Mouse (Mus musculus) neural tube, embryonic 13.5 days (tissue): ENCODE results near the gene Kifc1. TPM values are rescaled to one million over a fixed set of nuclear protein-coding genes. Genes with fewer than 3 reads are reported as not detected.

Experiments
- ATAC-seq: fragments of 200-750 bp; cut with Nextera tagmentation; 2 replicates; pipeline ENCODE4 v1.8.0; 2017; ENCODE audit warnings: low read depth, mild to moderate bottlenecking, moderate TSS enrichment, moderate library complexity
- H3K27ac ChIP-seq: fragments of 300-500 bp; sonication (generic); replicated peaks from 2 replicates; pipeline ENCODE4 v1.5.1; 2015; ENCODE audit warnings: moderate library complexity, mild to moderate bottlenecking, inconsistent platforms
- H3K27me3 ChIP-seq: fragments of 300-500 bp; sonication (generic); 2 replicates; pipeline ENCODE4 v1.6.1; 2015; ENCODE audit warnings: mild to moderate bottlenecking, inconsistent platforms
- H3K36me3 ChIP-seq: fragments of 300-500 bp; sonication (generic); 2 replicates; pipeline ENCODE4 v1.6.1; 2015; ENCODE audit warnings: mild to moderate bottlenecking, inconsistent platforms
- H3K4me1 ChIP-seq: fragments of 300-500 bp; sonication (generic); replicated peaks from 2 replicates; pipeline ENCODE4 v1.6.1; 2015; ENCODE audit warnings: inconsistent platforms
- H3K4me2 ChIP-seq: fragments of 300-500 bp; sonication (generic); 2 replicates; pipeline ENCODE4 v1.6.1; 2015; ENCODE audit warnings: inconsistent platforms, mild to moderate bottlenecking, moderate library complexity
- H3K4me3 ChIP-seq: fragments of 300-500 bp; sonication (generic); 2 replicates; pipeline ENCODE4 v1.5.1; 2015; ENCODE audit warnings: mild to moderate bottlenecking, inconsistent platforms
- H3K9ac ChIP-seq: fragments of 300-500 bp; sonication (generic); 2 replicates; pipeline ENCODE4 v1.6.1; 2015; ENCODE audit warnings: moderate library complexity, mild to moderate bottlenecking, inconsistent platforms
- H3K9me3 ChIP-seq: fragments of 300-500 bp; sonication (generic); 2 replicates; pipeline ENCODE4 v1.6.1; 2016; ENCODE audit warnings: inconsistent platforms
- WGBS: fragments of 180-500 bp; shearing (Covaris S2); methylation state at CpG from one replicate; pipeline ENCODE4 v1.1.7; 2015; 5-methylcytosine and 5-hydroxymethylcytosine counted together
- microRNA-seq: library from miRNA; unstranded; fragments of <30 nt; microRNA quantifications from one replicate; pipeline ENCODE4, GENCODE M21; 2016
- polyA plus RNA-seq: library from polyadenylated mRNA; unstranded; fragments of >200 nt; fragmentation: Nextera tagmentation; extraction: Ambion mirVana; gene quantifications from 2 replicates; pipeline ENCODE4 v1.2.1, GENCODE M21; 2015

Kifc1 gene
- polyA plus RNA-seq, 1 experiment from 2014 or later = 1.2 TPM

DNA sequence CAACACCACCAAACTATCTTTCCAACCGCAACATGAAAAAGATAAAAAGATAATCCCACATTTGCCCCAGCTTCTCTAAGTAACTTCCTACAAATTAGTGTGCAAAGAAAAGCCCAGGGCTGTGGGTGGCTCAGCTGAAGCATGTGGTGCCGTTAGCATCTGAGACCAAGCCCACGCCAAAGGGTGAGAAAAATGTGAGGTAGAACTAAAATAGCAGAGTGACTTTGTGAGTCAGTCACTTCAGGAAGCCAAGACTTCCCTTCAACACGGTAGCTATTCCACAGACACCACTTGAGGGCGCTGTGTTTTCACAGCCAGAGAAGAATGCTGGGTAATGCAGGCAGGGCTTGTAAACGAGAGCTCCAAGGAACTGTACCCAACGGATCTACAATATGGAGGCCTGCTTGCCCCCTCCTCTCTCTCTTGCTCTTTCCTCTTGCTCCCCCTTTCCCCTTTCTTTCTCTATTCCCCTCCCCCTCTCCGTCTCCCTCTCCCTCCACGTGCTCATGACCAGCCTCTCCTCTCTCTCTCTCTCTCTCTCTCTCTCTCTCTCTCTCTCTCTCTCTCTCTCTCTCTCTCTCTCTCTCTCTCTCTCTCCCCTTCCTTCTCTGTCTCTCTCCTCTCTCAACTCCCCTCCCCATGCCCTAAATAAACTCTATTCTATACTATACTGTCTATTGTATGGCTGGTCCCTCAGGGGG lies 25.0 kb downstream of the Kifc1 start:
- H3K4me2 ChIP-seq = no peak overlapping the region
- no peaks in the 10 kb centered on the region for H3K4me1 ChIP-seq
- no peaks in the 10 kb centered on the region for H3K36me3 ChIP-seq
- WGBS = 38% methylated on average over 9 of the region's 9 CpGs
- no peak overlapping the region for H3K9ac ChIP-seq
- H3K9me3 ChIP-seq = no peaks in the 10 kb centered on the region
- H3K27ac ChIP-seq = no peak overlapping the region
- H3K4me3 ChIP-seq = no peak overlapping the region
- no peaks in the 10 kb centered on the region for H3K27me3 ChIP-seq
- ATAC-seq = no peak

DNA sequence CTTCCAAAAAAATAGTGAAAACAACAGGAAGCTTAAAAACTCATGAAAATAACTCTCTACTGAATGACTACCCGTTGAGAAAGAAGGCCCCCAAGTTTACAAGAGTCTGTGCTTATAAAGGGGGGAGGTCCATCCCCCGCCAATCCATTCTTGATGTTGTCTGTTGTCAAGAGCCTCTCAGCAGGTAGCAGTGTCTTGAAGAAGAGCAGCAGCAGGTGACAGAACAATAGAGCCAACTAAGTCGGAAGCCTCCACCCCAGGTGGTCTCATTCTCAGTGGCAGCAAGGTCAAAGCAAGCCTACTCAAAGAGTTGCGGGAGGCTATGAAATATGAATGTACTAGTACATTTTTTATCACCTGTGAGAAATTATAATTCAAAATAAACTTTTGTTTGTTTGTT lies 32.6 kb downstream of the Kifc1 start:
- Histone ChIP-seq H3K4me3 (no peak overlapping the region), H3K4me2 (no peak overlapping the region), H3K36me3 (no peaks in the 10 kb centered on the region), H3K9ac (no peak overlapping the region), H3K27ac (no peak overlapping the region), H3K9me3 (no peaks in the 10 kb centered on the region), H3K27me3 (no peaks in the 10 kb centered on the region), H3K4me1 (no peaks in the 10 kb centered on the region)
- WGBS = 55% methylated on average over 4 of the region's 4 CpGs
- ATAC-seq = no peak

DNA sequence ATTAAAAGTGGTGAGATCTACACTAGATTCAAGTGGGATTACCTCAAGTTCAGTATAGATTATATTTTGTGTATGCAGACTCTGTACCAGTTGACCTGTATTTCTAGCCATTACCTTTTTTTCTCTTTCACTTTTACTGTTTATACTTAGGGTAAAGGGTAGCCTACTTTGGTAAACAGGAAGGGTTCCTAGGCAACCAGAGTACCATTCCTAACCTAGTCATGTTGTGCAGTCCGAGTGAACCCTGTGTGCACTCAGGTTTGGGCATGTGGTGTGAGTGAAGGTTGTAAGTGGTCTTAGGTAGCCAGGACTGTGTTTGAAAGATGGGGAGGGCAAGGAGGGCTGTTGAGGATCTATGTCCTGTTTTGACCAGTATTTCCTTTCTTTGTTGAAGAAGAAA lies 39.1 kb downstream of the Kifc1 start:
- WGBS = 86% methylated on average over 1 of the region's 1 CpGs
- no peaks in the 10 kb centered on the region for H3K4me1 ChIP-seq
- peaks cover 30% of the 10 kb centered on the region for H3K36me3 ChIP-seq
- no peak overlapping the region for H3K9ac ChIP-seq
- no peaks in the 10 kb centered on the region for H3K27me3 ChIP-seq
- no peak overlapping the region for H3K27ac ChIP-seq
- ATAC-seq = no peak
- H3K4me2 ChIP-seq = no peak overlapping the region
- H3K4me3 ChIP-seq = no peak overlapping the region
- no peaks in the 10 kb centered on the region for H3K9me3 ChIP-seq

DNA sequence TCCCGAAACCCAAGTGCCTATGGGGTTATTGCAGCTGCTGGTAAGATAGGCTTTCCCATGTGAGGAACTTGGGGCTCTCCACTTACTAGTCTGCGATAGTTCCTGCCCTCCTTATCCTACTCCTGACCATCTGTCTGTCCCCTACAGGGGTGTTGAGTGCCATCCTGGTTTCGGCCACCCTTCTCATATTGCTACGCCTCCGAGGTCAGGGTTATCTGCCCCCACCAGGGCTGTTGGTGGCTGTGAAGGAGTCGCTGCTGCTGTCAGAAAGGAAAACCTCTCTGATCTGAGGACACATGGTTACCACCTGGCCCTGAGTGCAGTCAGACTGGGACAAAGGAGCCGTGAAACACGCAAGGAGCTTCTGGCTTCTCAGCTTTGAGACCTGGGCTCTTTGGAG lies 42.3 kb downstream of the Kifc1 start:
- Histone ChIP-seq H3K9ac (no peak overlapping the region), H3K36me3 (peaks cover 30% of the 10 kb centered on the region), H3K4me1 (peaks cover 22% of the 10 kb centered on the region), H3K4me3 (no peak overlapping the region), H3K4me2 (no peak overlapping the region), H3K9me3 (no peaks in the 10 kb centered on the region), H3K27ac (no peak overlapping the region), H3K27me3 (no peaks in the 10 kb centered on the region)
- no peak for ATAC-seq
- WGBS = 88% methylated on average over 8 of the region's 8 CpGs

DNA sequence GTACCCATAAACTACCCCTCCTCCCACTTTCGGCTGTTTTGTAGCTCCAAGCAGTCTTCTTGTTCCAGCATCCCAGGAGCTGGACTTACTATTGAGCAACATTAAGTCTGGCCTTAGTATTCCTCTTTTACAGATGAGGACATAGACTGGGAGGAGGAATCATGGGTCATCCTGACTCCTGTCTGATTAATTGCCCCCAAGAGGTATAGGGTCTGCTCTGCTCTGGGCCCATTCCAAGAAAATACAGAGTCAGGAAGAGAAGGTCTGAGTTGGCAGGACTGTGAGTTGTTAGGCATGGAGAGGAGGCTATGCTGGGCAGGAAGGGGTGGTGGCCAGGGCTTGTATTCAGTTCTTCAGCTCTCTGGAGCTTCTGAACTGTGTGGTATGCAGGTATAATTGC lies 46.3 kb downstream of the Kifc1 start:
- H3K4me3 ChIP-seq = peak overlapping the region; percentile 89
- peak overlapping the region; percentile 96 for H3K4me2 ChIP-seq
- H3K4me1 ChIP-seq = peaks cover 22% of the 10 kb centered on the region
- no peaks in the 10 kb centered on the region for H3K27me3 ChIP-seq
- H3K9ac ChIP-seq = peak overlapping the region; percentile 81
- ATAC-seq = no peak
- peaks cover 32% of the 10 kb centered on the region for H3K36me3 ChIP-seq
- no peaks in the 10 kb centered on the region for H3K9me3 ChIP-seq
- WGBS = 55% methylated on average over 1 of the region's 1 CpGs
- H3K27ac ChIP-seq = no peak overlapping the region

DNA sequence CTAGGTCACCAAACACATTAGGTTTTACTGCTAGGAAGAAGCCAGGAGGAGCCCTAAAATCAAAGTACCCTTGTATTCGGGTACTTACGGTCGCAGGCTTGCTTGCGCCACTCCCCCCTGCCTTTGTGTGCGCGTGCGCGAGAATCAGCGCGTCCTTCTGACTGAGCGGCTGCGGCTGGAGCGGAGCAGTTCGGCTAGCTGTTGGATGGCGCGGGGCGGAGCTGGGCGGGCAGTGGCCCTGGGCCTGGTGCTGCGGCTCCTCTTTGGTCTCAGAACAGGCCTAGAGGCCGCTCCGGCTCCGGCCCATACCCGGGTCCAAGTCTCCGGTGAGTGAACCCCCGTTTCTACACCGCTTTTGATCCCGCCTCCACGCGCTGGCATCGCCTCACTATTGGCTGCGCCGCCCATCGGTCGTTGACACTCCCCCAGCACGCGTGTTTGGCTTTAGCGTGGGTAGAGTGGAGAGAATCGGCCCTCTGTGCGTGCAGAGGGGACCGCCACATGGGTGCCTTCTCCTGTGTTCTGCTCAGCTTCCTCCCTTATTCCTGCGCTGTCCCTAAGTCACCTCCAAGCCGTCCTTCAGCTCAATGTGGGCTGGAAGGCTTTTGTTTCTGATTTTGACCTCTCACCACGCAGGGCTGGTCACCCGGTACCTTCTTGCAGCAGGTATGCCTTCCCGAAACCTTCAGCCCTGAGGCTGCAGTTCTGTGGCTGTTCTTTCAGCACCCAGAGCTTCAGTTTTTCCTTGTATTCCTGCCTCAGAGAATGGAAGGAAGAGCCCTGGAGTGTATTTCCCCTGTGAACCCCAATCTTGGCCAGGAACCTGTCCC lies 47.3 kb downstream of the Kifc1 start, which contains the start of gene Cd320:
Gene Cd320 (plus strand): TSS at position 126 of the 830 bp plus-strand sequence.
- WGBS = under 1% methylated on average over 45 of the region's 45 CpGs
- Histone ChIP-seq H3K4me1 (peaks cover 22% of the 10 kb centered on the region), H3K36me3 (peaks cover 32% of the 10 kb centered on the region), H3K9me3 (no peaks in the 10 kb centered on the region), H3K4me2 (peak within 1 kb of the TSS; percentile 96), H3K4me3 (peak within 1 kb of the TSS; percentile 89), H3K9ac (peak within 1 kb of the TSS; percentile 81), H3K27me3 (no peaks in the 10 kb centered on the region), H3K27ac (peak within 1 kb of the TSS; percentile 82)
- ATAC-seq = peak; percentile 96

DNA sequence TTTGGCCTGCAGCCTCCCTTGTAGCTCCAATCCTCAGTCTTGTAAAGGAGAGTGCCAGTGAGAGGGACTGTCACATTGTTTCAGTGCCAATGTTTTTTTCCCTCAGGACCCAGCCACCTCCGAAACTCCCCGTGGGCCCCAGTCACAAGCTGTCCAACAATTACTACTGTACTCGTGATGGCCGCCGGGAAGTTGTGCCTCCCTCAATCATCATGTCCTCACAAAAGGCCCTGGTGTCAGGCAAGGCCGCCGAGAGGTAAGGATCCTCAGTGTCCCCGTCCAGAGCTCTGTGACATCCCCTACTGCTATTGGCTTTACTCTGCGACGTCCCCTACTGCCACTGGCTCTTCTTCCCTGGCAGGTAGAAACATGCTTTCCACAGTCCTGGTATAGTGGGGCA lies 60.9 kb downstream of the Kifc1 start:
- H3K27ac ChIP-seq = peak overlapping the region; percentile 23; the same call in 1 of the 2 replicates
- no peak overlapping the region for H3K4me3 ChIP-seq
- 0 out of 2 replicates have a peak overlapping the region, but pooled peaks have one; percentile 17 for H3K9ac ChIP-seq
- H3K36me3 ChIP-seq = peaks cover 63% of the 10 kb centered on the region
- ATAC-seq = no peak
- H3K4me1 ChIP-seq = peaks cover 32% of the 10 kb centered on the region
- H3K27me3 ChIP-seq = no peaks in the 10 kb centered on the region
- 90% methylated on average over 10 of the region's 10 CpGs for WGBS
- no peaks in the 10 kb centered on the region for H3K9me3 ChIP-seq
- no peak overlapping the region for H3K4me2 ChIP-seq

DNA sequence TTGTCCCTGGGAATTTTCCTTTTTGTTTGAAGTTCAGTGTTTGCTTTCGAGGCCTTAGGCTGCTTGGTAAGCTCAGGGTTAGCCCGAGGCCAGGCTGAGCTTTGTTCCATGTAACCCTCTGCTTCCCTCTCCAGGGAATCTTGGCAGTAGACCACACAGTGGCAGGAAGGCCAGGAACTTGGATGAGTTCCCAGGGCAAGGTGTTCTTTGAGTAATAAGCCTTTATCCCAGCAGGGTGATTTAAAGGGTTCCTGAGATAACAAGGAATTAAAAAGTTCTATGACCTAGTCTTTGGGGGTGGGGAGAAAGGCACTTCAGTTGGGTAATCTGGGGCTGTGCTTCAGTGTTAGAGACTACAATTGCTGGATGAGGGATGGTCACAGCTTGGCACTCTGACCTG lies 61.6 kb downstream of the Kifc1 start:
- 66% methylated on average over 2 of the region's 2 CpGs for WGBS
- no peaks in the 10 kb centered on the region for H3K9me3 ChIP-seq
- H3K27me3 ChIP-seq = no peaks in the 10 kb centered on the region
- H3K36me3 ChIP-seq = peaks cover 56% of the 10 kb centered on the region
- H3K9ac ChIP-seq = peak overlapping the region; percentile 17; the same call in 1 of the 2 replicates
- H3K4me3 ChIP-seq = no peak overlapping the region
- no peak overlapping the region for H3K4me2 ChIP-seq
- H3K4me1 ChIP-seq = peaks cover 32% of the 10 kb centered on the region
- ATAC-seq = no peak
- no peak overlapping the region for H3K27ac ChIP-seq

DNA sequence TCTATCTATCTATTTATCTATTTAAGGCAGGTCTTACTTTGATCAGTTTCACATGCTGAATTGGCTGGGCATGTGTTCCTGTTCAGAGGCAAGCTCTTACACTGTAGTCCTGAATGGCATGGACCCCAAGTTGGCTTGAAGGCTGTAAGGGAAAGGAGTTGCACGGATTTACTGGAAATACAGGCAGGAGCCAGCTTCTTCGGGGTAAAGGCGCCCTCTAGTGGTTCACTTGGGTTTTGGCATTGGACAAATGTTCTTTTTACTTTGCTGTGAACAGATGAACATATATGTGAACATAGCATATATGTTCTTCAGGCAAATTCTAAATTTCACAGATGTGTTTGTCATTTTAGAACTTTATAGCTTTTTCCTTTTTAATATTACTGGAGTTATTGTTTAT lies 63.6 kb downstream of the Kifc1 start:
- Histone ChIP-seq H3K4me1 (peaks cover 53% of the 10 kb centered on the region), H3K27ac (no peak overlapping the region), H3K4me2 (no peak overlapping the region), H3K36me3 (peaks cover 46% of the 10 kb centered on the region), H3K9ac (no peak overlapping the region), H3K4me3 (no peak overlapping the region), H3K9me3 (no peaks in the 10 kb centered on the region), H3K27me3 (no peaks in the 10 kb centered on the region)
- WGBS = 0% methylated on average over 3 of the region's 3 CpGs
- ATAC-seq = no peak

Small RNA genes within 50 kb of the gene (microRNA-seq; reads per million reads assigned to microRNA genes)
- not detected for gene Gm27740

Other genes with a start within 250 kb of the Kifc1 start
- gene Hnrnpm, start 203.8 kb downstream of the Kifc1 start, polyA plus RNA-seq = 227 and 230 TPM in 2 replicates
- 68.2 and 74.9 TPM in 2 replicates for gene March2, start 172.0 kb downstream of the Kifc1 start, polyA plus RNA-seq
- gene Rab11b, start 130.1 kb downstream of the Kifc1 start, polyA plus RNA-seq = 455 and 504 TPM in 2 replicates
- 22.8 and 24.5 TPM in 2 replicates for gene Angptl4, start 108.8 kb downstream of the Kifc1 start, polyA plus RNA-seq
- 36.2 and 40.3 TPM in 2 replicates for gene Kank3, start 80.1 kb downstream of the Kifc1 start, polyA plus RNA-seq
- gene Rps28, start 66.1 kb downstream of the Kifc1 start, polyA plus RNA-seq = 530 and 625 TPM in 2 replicates
- gene Ndufa7, start 66.1 kb downstream of the Kifc1 start, polyA plus RNA-seq = 558 and 559 TPM in 2 replicates
- gene Cd320, start 47.6 kb downstream of the Kifc1 start, polyA plus RNA-seq = 52.7 and 57.4 TPM in 2 replicates
- not detected in 2 replicates for gene Gm7029, start 16.8 kb downstream of the Kifc1 start, polyA plus RNA-seq
- 0.43 TPM in 1 of 2 replicates, not detected in the other for gene Platr17, start 14.5 kb upstream of the Kifc1 start, polyA plus RNA-seq
- gene Daxx, start 18.8 kb upstream of the Kifc1 start, polyA plus RNA-seq = 51.0 TPM in 2 replicates
- gene Tapbp, start 25.2 kb upstream of the Kifc1 start, polyA plus RNA-seq = 30.4 and 31.1 TPM in 2 replicates
- 17.3 and 17.7 TPM in 2 replicates for gene Zbtb22, start 25.2 kb upstream of the Kifc1 start, polyA plus RNA-seq
- gene Rgl2, start 38.9 kb upstream of the Kifc1 start, polyA plus RNA-seq = 59.5 and 64.7 TPM in 2 replicates
- gene Pfdn6, start 49.7 kb upstream of the Kifc1 start, polyA plus RNA-seq = 178 and 182 TPM in 2 replicates
- gene Wdr46, start 50.0 kb upstream of the Kifc1 start, polyA plus RNA-seq = 26.9 and 27.6 TPM in 2 replicates
- gene B3galt4, start 60.8 kb upstream of the Kifc1 start, polyA plus RNA-seq = 10.8 and 11.7 TPM in 2 replicates
- 63.5 and 67.5 TPM in 2 replicates for gene Vps52, start 65.2 kb upstream of the Kifc1 start, polyA plus RNA-seq
- 912 and 939 TPM in 2 replicates for gene Rps18, start 65.3 kb upstream of the Kifc1 start, polyA plus RNA-seq
- gene H2-K1, start 109.7 kb upstream of the Kifc1 start, polyA plus RNA-seq = 11.9 and 13.3 TPM in 2 replicates
- 19.3 and 22.4 TPM in 2 replicates for gene Ring1, start 134.0 kb upstream of the Kifc1 start, polyA plus RNA-seq
- 61.7 and 65.0 TPM in 2 replicates for gene H2-Ke6, start 137.4 kb upstream of the Kifc1 start, polyA plus RNA-seq
- 158 and 161 TPM in 2 replicates for gene Slc39a7, start 141.0 kb upstream of the Kifc1 start, polyA plus RNA-seq
- 57.4 and 57.5 TPM in 2 replicates for gene Rxrb, start 141.2 kb upstream of the Kifc1 start, polyA plus RNA-seq
- gene Col11a2, start 148.8 kb upstream of the Kifc1 start, polyA plus RNA-seq = 4.5 and 4.7 TPM in 2 replicates
- gene H2-Oa, start 201.7 kb upstream of the Kifc1 start, polyA plus RNA-seq = 0.24 and 0.41 TPM in 2 replicates
- 16.0 and 17.7 TPM in 2 replicates for gene H2-DMa, start 228.9 kb upstream of the Kifc1 start, polyA plus RNA-seq
- gene Brd2, start 232.0 kb upstream of the Kifc1 start, polyA plus RNA-seq = 137 and 167 TPM in 2 replicates